Mouse (Mus musculus) heart, embryonic 14.5 days (tissue): ENCODE measurements around the gene Fnbp1l. TPM values are rescaled to one million over a fixed set of nuclear protein-coding genes. Genes with fewer than 3 reads are reported as not detected.

Experiments used
- ATAC-seq: fragments of 200-750 bp; cut with Nextera tagmentation; 2 replicates; pipeline ENCODE4 v1.8.0; 2017; ENCODE audit warnings: low read depth, moderate TSS enrichment; ENCODE audit not compliant: insufficient number of reproducible peaks, insufficient read depth, low FRiP score
- H3K27ac ChIP-seq, 2 experiments: fragments of 200-500 bp in 1 of 2; fragments of 300-500 bp in 1 of 2; sonication (generic) in 1 of 2; replicated peaks in 1 of 2; 2 replicates each; pipeline ENCODE4 v1.5.1; 2012 to 2014; ENCODE audit warnings: low read depth in 2 of 2, low read length in 2 of 2, control low read depth in 1 of 2, mild to moderate bottlenecking in 1 of 2, mixed read lengths in 1 of 2; ENCODE audit not compliant: control insufficient read depth in 1 of 2, insufficient read depth in 1 of 2
- H3K27me3 ChIP-seq: fragments of 300-500 bp; sonication (generic); 2 replicates; pipeline ENCODE4 v1.6.1; 2014; ENCODE audit warnings: mild to moderate bottlenecking, low read length, control low read depth; ENCODE audit not compliant: control insufficient read depth, insufficient read depth
- H3K36me3 ChIP-seq: fragments of 300-500 bp; sonication (generic); 2 replicates; pipeline ENCODE4 v1.6.1; 2014; ENCODE audit warnings: mild to moderate bottlenecking, control low read depth, low read length, mixed read lengths; ENCODE audit not compliant: control insufficient read depth, insufficient read depth
- H3K4me1 ChIP-seq, 2 experiments: fragments of 200-500 bp in 1 of 2; fragments of 300-500 bp in 1 of 2; sonication (generic) in 1 of 2; 2 replicates each; pipeline ENCODE4 v1.6.1; 2012 to 2014; ENCODE audit warnings: low read length in 2 of 2, control low read depth in 1 of 2, mixed read lengths in 1 of 2; ENCODE audit not compliant: control insufficient read depth in 2 of 2, insufficient read depth in 2 of 2
- H3K4me2 ChIP-seq: fragments of 300-500 bp; sonication (generic); 2 replicates; pipeline ENCODE4 v1.6.1; 2014; ENCODE audit warnings: mild to moderate bottlenecking, low read length
- H3K4me3 ChIP-seq, 2 experiments: fragments of 200-500 bp in 1 of 2; fragments of 300-500 bp in 1 of 2; sonication (generic) in 1 of 2; 2 replicates each; pipeline ENCODE4 v1.5.1; 2012 to 2014; ENCODE audit warnings: low read length in 2 of 2, mild to moderate bottlenecking in 2 of 2, control low read depth in 1 of 2, low read depth in 1 of 2, moderate library complexity in 1 of 2; ENCODE audit not compliant: control insufficient read depth in 1 of 2, insufficient read depth in 1 of 2
- H3K9ac ChIP-seq: fragments of 300-500 bp; sonication (generic); 2 replicates; pipeline ENCODE4 v1.6.1; 2014; ENCODE audit warnings: mild to moderate bottlenecking, low read length
- H3K9me3 ChIP-seq: fragments of 300-500 bp; sonication (generic); 2 replicates; pipeline ENCODE4 v1.6.1; 2016; ENCODE audit warnings: low read length, control low read depth; ENCODE audit not compliant: control insufficient read depth
- WGBS: fragments of 180-500 bp; shearing (Covaris S2); extraction: QIAGEN DNeasy Blood & Tissue Kit; methylation state at CpG from one replicate; pipeline ENCODE4 v1.1.7; 2014; 5-methylcytosine and 5-hydroxymethylcytosine counted together
- polyA plus RNA-seq: library from polyadenylated mRNA; unstranded; fragments of >200 nt; fragmentation: Nextera tagmentation; extraction: Ambion mirVana; gene quantifications from 2 replicates; pipeline ENCODE4 v1.2.1, GENCODE M21; 2014

Gene Fnbp1l
- polyA plus RNA-seq, 1 experiment from 2014 or later = 29.5 TPM

DNA sequence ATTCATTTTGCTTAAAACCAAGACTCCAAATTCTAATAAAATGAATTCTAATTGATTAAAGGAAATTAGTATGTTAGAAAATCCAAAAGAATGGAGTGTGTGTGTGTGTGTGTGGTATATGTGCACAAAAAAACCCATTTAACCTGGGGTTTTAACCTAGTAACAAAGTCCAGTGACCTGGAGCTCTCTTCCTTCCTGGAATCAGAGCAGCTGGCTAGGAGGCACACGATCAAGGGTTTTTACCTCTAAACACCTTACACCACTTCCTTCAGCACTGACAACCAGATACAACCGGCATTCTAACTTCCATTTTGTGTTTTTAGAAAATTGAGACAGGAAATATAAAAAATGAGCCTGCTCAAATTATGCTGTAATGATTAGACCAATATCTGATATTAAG is 74.2 kb downstream of the Fnbp1l start:
- Histone ChIP-seq H3K36me3 (peaks cover 73% of the 10 kb centered on the region), H3K4me2 (no peak overlapping the region), H3K27ac (no peak overlapping the region), H3K9ac (no peak overlapping the region), H3K4me1 (0 out of 4 replicates have a peak, but pooled peaks cover 0 to 2% of the 10 kb centered on the region in 2 experiments), H3K9me3 (no peaks in the 10 kb centered on the region), H3K4me3 (no peak overlapping the region), H3K27me3 (no peaks in the 10 kb centered on the region)
- ATAC-seq = no peak
- 80% methylated on average over 2 of the region's 2 CpGs for WGBS

- Histone ChIP-seq H3K4me3 (no peak overlapping the region), H3K4me2 (no peak overlapping the region), H3K27me3 (no peaks in the 10 kb centered on the region), H3K36me3 (peaks cover 72% of the 10 kb centered on the region), H3K27ac (no peak overlapping the region), H3K9ac (no peak overlapping the region), H3K4me1 (peaks cover 2% of the 10 kb centered on the region in 2 experiments; a peak in 1 of 4 replicates), H3K9me3 (no peaks in the 10 kb centered on the region)
- ATAC-seq = no peak
- WGBS = 43% methylated on average over 4 of the region's 4 CpGs
Observed at GRCm38 (mm10) chr3:122540918-122541317, 78.6 kb downstream of the Fnbp1l start.

GRCm38 (mm10) chr3:122539961-122540690 is 79.4 kb downstream of the Fnbp1l start:
- Histone ChIP-seq H3K4me1 (peaks cover 2% of the 10 kb centered on the region in 2 experiments; a peak in 1 of 4 replicates), H3K9ac (no peak overlapping the region), H3K27me3 (no peaks in the 10 kb centered on the region), H3K36me3 (peaks cover 64% of the 10 kb centered on the region), H3K9me3 (no peaks in the 10 kb centered on the region), H3K4me3 (no peak overlapping the region), H3K4me2 (no peak overlapping the region), H3K27ac (no peak overlapping the region)
- 72% methylated on average over 17 of the region's 17 CpGs for WGBS
- no peak for ATAC-seq

GRCm38 (mm10) chr3:122538851-122539250 is 80.7 kb downstream of the Fnbp1l start:
- no peaks in the 10 kb centered on the region for H3K9me3 ChIP-seq
- H3K36me3 ChIP-seq = peaks cover 52% of the 10 kb centered on the region
- no peak overlapping the region for H3K4me2 ChIP-seq
- no peak overlapping the region for H3K4me3 ChIP-seq
- H3K27ac ChIP-seq = no peak overlapping the region
- no peaks in the 10 kb centered on the region for H3K27me3 ChIP-seq
- ATAC-seq = no peak
- WGBS = 90% methylated on average over 2 of the region's 2 CpGs
- H3K9ac ChIP-seq = no peak overlapping the region
- peaks cover 2% of the 10 kb centered on the region in 2 experiments; a peak in 1 of 4 replicates for H3K4me1 ChIP-seq

- no peak for ATAC-seq
- Histone ChIP-seq H3K9me3 (no peaks in the 10 kb centered on the region), H3K36me3 (peaks cover 33% of the 10 kb centered on the region), H3K27me3 (no peaks in the 10 kb centered on the region), H3K9ac (no peak overlapping the region), H3K27ac (no peak overlapping the region), H3K4me3 (no peak overlapping the region), H3K4me1 (peaks cover 2% of the 10 kb centered on the region in 2 experiments; a peak in 1 of 4 replicates), H3K4me2 (no peak overlapping the region)
- WGBS = 60% methylated on average over 8 of the region's 8 CpGs
Observed at GRCm38 (mm10) chr3:122535938-122536703, 83.4 kb downstream of the Fnbp1l start.

GRCm38 (mm10) chr3:122528477-122528876 is 91.0 kb downstream of the Fnbp1l start:
- Histone ChIP-seq H3K4me2 (no peak overlapping the region), H3K4me1 (no peaks in the 10 kb centered on the region), H3K4me3 (no peak overlapping the region), H3K9me3 (no peaks in the 10 kb centered on the region), H3K27me3 (no peaks in the 10 kb centered on the region), H3K36me3 (no peaks in the 10 kb centered on the region), H3K27ac (no peak overlapping the region), H3K9ac (no peak overlapping the region)
- WGBS = 73% methylated on average over 3 of the region's 3 CpGs
- ATAC-seq = no peak

- Histone ChIP-seq H3K36me3 (no peaks in the 10 kb centered on the region), H3K4me2 (no peak overlapping the region), H3K4me3 (no peak overlapping the region), H3K9ac (no peak overlapping the region), H3K9me3 (no peaks in the 10 kb centered on the region), H3K27ac (no peak overlapping the region), H3K4me1 (peaks cover 10 to 13% of the 10 kb centered on the region in 2 experiments; a peak in 3 of 4 replicates), H3K27me3 (0 out of 2 replicates have a peak, but pooled peaks cover 3% of the 10 kb centered on the region)
- 36% methylated on average over 1 of the region's 1 CpGs for WGBS
- ATAC-seq = no peak
Observed at GRCm38 (mm10) chr3:122521294-122521693, 98.2 kb downstream of the Fnbp1l start.
